20 mouse cellular contexts compared by ENCODE assay signal in genomic region chr11:78852529-78852928, GRCm38 (mm10).
"Had no signal": no experiment of that assay in that cellular context is flagged by ENCODE, and none has a peak within 500 bp of the region (broad histone marks: within the 10 kb centered on the region; RNA-seq: fewer than 3 reads in every experiment).

No protein-coding gene starts in this region.

- H3K4me3 ChIP-seq: liver, embryonic 13.5 days; liver, embryonic 15.5 days; lung, embryonic 15.5 days; megakaryocyte, embryonic 14.5 days; midbrain, embryonic 13.5 days; midbrain, embryonic 15.5 days; neural tube, embryonic 12.5 days; stomach, embryonic 15.5 days had no signal

- H3K4me1 ChIP-seq: lung, embryonic 15.5 days had no signal

- DNase-seq: liver; liver, embryonic 13.5 days; liver, postnatal 0 days; lung, adult 2 months; lung, postnatal 14 days; lung, postnatal 36 days; retina, postnatal 1 day; right cerebral cortex, adult 18-20 months; right cerebral cortex, postnatal 25 days; right cerebral cortex, postnatal 4 days; spleen, adult 18-20 months had no signal

- H3K36me3 ChIP-seq: liver, embryonic 13.5 days; liver, embryonic 15.5 days; lung, embryonic 15.5 days; midbrain, embryonic 13.5 days; midbrain, embryonic 15.5 days; neural tube, embryonic 12.5 days; stomach, embryonic 15.5 days had no signal

- H3K27ac ChIP-seq: liver, embryonic 13.5 days; liver, embryonic 15.5 days; lung, embryonic 15.5 days; macrophage; midbrain, embryonic 13.5 days; midbrain, embryonic 15.5 days; neural tube, embryonic 12.5 days; stomach, embryonic 15.5 days; stomach, postnatal 0 days had no signal

- H3K27me3 ChIP-seq: liver, embryonic 13.5 days; liver, embryonic 15.5 days; lung, embryonic 15.5 days; midbrain, embryonic 13.5 days; midbrain, embryonic 15.5 days; neural tube, embryonic 12.5 days; stomach, embryonic 15.5 days had no signal
